Mouse (Mus musculus) cortical plate, adult 2 months (tissue): Measurements from ENCODE around the gene Katnal1.

ENCODE experiments used
- CTCF ChIP-seq: fragments of 200-500 bp; IDR thresholded peaks from 2 replicates; pipeline ENCODE4 v1.5.1; 2011; ENCODE audit warnings: mild to moderate bottlenecking, control low read depth, low read length; ENCODE audit not compliant: insufficient read depth; ENCODE audit errors: extremely low read depth
- POLR2A ChIP-seq: fragments of 200-500 bp; IDR thresholded peaks from 2 replicates; pipeline ENCODE4 v1.6.1; 2011; ENCODE audit warnings: mild to moderate bottlenecking, low read length, control low read depth; ENCODE audit not compliant: insufficient read depth; ENCODE audit errors: extremely low read depth

GRCm38 (mm10) chr5:148855047-148855446 is 74.1 kb downstream of the Katnal1 start:
- TF ChIP-seq POLR2A (no peak), CTCF (no peak)
